Mouse (Mus musculus): ENCODE results near the gene Cox4i2.

Gene Cox4i2

GRCm38 (mm10) chr2:152734984-152735383 lies 19.0 kb upstream of the Cox4i2 start:
- peak; percentile 100 for DNase-seq

- peak; percentile 100 for DNase-seq
Measured at GRCm38 (mm10) chr2:152736090-152736601, 17.8 kb upstream of the Cox4i2 start, which contains the start of gene Id1. Gene Id1, plus strand, starts transcription at chr2:152736251.

DNA sequence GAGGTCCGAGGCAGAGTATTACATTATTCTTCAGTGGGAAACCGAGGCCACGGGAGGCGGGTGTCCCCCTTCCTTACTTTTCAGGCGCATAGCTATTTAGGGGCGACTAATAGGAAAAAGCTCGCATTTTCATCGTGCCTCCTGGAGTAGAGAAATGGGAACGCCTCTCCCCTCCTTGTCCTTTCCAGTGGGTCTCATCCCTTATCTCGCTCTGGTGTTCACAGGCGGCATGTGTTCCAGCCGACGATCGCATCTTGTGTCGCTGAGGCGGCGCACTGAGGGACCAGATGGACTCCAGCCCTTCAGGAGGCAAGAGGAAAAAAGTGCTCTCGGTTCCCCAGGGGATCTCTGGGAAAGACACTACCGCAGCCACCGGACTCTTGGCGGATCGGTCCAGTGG lies 17.2 kb upstream of the Cox4i2 start:
- peak; percentile 94 for DNase-seq

DNA sequence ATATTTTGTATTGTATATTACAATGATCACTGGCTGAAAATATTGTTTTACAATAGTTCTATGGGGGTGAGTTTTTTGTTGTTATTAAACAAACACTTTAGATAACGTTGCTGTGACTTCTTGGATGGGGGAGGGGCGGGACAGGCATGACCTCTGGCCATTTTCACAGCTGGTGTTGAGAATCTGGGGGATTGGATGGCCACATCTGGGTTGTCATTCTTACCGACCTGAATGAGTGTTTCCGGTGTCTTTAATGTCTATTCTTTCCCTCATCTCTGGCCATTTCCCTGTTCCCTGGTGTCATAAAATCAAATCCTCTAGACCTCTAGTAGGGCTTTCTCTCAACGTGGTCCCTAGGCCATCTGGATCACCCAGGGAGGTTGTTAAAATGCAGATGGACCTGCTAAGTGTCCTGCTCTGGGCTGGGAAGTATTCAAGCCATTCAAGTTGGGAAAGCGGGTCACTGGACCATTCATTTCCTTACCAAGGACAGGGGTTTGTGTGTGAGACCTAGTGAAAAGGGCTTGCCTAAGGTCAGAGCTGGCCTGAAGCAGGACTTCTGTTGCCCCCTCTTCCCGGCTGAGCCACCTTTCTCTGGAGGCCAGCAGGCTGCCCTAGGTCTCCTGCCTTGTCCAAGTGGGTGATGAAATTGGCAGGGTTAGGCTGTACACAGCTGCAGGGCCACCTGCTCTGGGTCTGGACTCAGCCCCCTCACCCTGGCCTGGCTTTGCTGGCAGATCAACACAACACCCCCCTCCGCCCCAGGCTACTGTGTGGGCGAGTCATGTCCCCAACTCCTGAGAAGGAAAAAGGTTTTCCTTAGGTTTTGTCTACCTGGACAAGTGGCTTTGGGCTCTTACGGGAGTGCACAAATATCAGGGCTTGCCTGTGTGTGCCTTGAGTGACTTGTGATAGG lies 16.4 kb upstream of the Cox4i2 start:
- peak; percentile 97 for DNase-seq

DNA sequence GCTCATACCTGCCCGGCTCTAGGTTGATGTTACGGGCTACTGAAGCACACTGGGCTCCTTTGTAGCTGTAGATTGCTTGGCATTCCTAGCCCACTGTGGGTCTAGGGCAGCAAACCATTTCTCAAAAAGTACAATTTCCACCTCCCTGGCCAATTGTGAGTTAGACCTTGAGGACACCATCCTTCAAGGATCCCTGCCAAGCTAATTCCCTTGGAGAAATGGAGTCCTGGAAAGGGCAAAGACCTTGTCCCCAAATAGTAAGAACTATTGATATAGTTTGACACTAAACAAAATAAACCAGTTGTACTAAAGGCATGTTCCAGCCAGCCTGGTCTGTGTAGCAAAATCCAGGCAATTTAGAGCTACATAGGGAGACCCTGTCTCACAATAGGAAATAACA lies 15.6 kb upstream of the Cox4i2 start:
- DNase-seq: no peak

GRCm38 (mm10) chr2:152739031-152739841 lies 14.7 kb upstream of the Cox4i2 start:
- DNase-seq: peak; percentile 99

DNA sequence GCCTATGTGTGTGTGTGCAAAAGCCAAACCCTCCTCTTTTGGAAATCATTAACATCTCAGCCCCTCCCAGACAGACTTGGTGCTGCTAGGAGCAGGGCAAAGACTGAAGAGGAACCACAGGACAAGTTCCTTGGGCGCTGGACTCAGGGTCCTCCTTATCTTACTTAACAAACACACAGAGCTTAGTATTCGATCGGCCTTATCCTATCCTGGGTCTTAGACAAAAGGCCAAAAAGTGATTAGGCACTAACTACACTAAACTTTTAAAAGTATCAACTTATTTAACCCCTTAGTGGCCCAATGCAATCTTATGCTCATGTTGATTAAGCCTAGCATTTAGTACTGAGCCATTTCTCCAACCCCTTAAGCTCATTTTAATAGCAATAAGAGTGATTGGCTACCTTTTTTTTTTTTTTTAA lies 14.1 kb upstream of the Cox4i2 start:
- DNase-seq: peak; percentile 96

DNA sequence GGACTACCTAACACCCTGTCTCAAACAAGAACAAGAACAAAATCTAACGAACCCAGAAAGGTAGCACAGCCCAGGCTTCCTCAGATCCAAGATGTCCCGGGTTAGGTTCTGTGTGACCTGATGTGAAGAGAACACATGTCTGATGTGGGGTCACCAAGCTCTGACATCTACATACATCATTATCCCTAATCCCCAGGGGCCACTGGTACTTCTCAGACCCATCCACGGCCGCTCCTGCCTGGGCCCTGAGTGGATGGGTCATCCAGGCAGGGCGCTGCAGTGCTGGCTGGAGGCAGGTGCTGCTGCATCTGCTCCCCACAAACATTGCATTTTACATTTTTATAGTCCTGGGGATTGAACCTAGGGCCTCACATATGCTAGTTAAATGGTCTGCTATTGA lies 13.5 kb upstream of the Cox4i2 start:
- DNase-seq: peak; percentile 91

GRCm38 (mm10) chr2:152741153-152742041 lies 12.6 kb upstream of the Cox4i2 start:
- peak; percentile 98 for DNase-seq

DNA sequence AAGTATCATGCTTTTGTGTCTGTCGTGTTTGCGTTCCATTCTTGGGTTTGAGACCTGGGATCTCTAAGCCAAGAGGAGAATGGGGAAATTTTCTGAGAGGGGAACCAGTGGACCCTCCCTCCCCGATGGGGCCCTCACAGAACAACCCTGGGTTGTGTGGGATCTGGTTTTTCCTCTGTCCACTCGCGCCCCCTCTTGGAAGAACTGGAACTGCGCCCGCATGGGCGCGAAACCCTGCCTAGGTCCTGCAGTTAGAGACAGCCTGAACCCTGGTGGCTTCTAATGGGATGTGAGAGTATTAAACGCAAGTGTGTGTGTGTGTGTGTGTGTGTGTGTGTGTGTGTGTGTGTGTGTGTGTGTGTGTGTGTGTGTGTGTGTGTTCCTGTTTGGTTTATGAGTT lies 11.5 kb upstream of the Cox4i2 start:
- DNase-seq: peak; percentile 98

DNA sequence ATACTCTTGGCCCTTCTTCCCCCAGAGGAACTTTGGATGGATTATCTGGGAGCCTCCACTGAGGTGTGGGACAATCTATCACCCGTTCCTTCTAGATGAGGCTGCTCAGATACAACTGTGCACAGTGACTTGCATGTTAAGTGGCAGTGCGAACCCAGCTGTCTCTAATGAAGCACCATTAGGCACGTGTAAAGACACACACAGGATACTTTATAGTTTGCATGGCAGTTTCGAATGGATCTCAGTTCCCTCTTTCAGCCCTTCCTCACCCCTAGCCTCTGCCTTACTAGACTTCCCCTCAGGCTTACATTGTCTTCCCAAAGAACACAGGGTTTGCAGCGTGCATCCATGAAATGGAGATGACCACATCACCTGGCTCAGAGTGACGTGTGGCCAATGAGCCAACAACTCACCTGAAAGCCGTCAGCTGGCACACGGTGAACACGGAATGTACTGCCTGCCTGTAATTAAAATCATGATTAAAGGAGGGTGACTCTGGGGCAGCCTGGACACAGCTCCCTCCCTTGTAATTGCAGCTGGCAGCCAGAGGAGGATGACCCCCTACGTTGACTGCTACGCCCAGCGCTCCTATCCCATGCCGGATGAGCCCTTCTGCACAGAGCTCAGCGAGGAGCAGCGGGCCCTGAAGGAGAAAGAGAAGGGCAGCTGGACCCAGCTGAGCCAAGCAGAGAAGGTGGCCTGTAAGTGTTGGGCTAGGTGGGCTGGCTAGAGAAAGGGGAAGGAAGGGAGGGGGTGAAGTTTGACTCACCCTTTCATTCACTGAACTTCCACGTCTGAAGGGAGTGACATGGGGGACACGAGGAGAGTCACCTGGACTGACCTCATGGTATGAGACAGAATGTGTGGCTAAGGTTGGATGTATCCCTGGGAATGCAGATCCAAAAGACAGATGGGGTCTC lies 2.8 kb downstream of the Cox4i2 start:
- peak; percentile 92 for DNase-seq

GRCm38 (mm10) chr2:152757478-152757877 lies 3.5 kb downstream of the Cox4i2 start:
- no peak for DNase-seq

DNA sequence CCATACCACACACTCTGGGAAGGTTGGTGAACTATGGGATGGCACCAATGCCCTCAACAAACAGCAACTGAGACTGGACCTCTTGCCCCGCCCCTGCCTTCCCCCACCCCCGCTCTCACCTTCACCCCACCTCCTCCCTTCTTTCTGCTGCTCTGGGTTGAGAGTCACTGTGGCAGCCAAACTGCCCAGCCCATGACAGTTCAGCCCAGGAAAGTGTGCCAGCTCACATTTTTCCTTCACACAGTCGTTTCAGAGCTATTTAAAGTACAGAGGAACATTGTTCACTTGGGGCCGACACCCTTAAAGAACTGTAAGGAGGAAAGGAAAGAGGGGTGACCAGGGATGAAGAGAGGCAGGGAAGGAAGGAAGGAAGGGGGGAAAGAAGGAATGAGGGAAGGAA lies 4.4 kb downstream of the Cox4i2 start:
- no peak for DNase-seq

DNA sequence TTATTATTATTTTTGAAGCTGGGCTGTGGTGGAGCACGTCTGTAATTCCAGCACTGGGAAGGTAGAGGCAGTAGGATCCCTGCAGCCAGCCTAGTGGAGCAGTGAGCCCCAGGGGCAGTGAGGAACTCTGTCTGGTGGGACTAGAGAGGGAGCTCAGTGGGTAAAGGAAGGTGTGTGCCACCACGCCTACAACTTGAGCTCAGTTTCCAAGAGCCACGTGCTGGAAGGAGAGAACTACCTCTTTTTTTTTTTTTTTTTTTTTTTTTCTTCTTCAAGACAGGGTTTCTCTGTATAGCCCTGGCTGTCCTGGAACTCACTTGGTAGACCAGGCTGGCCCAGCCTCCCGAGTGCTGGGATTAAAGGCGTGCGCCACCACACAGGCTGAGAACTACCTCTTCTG lies 9.3 kb downstream of the Cox4i2 start:
- DNase-seq: no peak

DNA sequence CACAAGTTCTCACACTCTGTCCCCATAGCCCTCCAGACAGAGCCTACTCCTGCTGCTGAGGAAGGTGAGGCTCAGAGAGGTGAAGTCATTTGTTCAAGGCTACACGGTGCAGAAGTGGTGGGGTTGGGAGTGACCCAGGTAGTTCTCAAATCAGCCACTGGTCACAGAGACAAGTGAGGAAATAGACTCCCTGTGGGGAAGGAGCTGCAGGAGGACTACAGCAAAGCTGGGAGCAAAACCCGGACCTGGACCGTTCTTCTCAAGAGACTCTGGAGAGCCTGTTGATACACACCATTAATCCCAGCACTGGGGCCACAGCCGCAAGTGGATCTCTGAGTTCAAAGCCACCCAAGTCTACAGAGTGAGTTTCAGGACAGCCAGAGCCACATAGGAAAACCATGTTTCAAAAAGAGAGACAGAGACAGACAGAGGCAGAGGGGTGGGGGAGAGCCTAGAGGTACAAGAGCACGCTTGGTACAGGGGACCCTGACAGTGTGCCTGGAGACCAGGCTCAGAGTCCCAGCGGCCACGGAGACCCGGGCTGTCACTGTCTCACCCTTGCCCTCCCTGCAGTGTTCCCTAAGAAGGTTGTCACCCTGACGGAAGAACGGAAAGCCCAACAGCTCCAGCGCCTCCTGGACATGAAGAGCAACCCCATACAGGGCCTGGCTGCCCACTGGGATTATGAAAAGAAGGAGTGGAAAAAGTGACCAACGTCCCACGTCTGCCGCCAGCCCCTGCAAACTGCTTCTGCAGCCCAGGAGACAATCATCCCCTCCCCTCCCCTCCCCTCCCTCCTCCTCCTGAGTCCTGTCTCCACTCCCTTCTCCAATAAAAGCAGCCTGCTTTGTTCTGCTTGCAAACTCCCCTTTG lies 10.4 kb downstream of the Cox4i2 start:
- DNase-seq: peak; percentile 93

DNA sequence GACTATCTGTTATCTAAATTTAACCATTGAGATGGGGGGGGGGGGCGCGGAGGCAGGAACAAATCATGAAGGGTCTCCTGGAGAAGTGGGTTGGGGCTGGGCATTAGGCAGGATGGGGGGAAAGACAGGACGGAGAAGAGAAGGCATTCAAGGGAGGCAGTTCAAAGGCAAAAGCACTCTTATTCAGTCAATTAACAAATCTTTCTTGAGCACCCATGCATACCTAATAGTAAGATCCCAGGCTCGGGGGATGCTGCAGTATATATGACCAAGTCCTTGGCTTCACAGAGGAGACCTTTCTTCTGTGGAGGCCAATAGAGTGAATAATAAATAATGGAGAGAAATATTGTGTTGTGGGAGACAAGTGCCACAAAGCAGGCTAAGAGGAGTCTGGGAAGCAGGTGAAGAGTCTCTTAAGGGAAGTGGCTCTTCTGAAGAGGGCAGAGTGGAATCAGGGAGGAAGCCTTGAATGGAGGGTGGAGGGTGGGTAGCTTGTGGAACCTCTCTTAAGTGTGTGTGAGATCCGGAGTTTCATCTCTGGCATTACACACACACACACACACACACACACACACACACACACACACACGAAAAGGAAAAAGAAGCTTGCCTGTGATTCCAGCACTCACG lies 11.2 kb downstream of the Cox4i2 start:
- no peak for DNase-seq

- DNase-seq: peak; percentile 99
Measured at GRCm38 (mm10) chr2:152766387-152767123, 12.6 kb downstream of the Cox4i2 start.

DNA sequence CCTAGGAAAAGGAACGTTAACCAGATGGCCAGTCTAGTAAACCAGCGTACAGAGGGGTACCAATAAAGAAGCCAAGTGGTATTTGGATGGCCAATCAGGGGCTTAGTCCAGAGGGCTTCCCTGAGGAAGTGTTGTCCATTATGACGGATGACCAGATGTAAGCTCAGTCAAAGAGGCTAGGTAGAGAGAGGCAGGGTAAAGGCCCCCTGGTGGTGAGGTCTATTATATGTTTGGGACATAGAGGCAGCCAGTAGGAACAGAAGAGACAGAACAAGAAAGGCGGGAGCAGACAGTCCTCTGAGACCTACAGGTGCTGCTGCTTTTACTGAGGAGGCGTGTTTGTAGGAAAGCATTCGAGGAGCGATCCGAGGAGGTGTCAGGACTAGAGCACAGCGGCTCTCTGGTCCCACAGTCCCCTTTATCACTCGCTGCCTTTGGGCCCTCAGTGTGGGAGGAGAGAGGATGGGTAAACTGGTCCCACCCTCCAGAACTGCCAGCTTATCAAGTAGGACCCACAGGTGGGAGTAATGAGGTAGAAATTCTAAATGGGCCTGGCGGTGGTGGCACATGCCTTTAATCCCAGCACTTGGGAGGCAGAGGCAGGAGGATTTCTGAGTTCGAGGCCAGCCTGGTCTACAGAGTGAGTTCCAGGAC lies 13.8 kb downstream of the Cox4i2 start:
- peak; percentile 97 for DNase-seq

- DNase-seq: peak; percentile 73
Measured at GRCm38 (mm10) chr2:152769677-152770076, 15.7 kb downstream of the Cox4i2 start.

All from heart, adult 11 months (tissue).